Mouse (Mus musculus): ENCODE measurements at regions not wholly inside any gene's neighbourhood (a gene's known extent, or its start where the extent isn't known, plus 50 kb on each side); places are given as distances from the start of the nearest gene placed in this dataset.

DNA sequence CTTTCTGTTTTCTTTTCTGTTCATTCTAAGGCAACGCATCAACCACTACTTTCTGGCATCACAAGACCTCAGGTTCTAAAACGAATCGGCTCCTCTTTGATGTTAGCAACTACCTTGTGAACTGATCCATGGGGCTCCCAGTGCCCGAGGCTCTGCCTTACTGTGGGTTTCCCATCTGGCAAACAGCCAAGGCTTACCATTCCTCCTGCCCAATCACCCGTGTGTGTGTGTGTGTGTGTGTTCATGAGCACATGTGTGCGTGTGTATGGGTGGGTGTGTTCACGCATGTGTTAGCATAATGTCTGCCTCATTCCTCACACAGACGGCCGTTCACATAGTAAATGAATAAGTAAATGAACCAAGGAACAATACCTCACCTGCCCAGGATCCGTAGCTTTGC is 138.3 kb upstream of the Lpp start:
- DNase-seq, result peak; percentile 70

GRCm38 (mm10) chr16:24254590-24254989 is 138.7 kb upstream of the Lpp start:
- no peak for DNase-seq

- no peak for DNase-seq
Observed at GRCm38 (mm10) chr16:24254143-24254542, 139.2 kb upstream of the Lpp start.

GRCm38 (mm10) chr16:24247291-24247690 is 146.0 kb upstream of the Lpp start:
- DNase-seq, result no peak

DNA sequence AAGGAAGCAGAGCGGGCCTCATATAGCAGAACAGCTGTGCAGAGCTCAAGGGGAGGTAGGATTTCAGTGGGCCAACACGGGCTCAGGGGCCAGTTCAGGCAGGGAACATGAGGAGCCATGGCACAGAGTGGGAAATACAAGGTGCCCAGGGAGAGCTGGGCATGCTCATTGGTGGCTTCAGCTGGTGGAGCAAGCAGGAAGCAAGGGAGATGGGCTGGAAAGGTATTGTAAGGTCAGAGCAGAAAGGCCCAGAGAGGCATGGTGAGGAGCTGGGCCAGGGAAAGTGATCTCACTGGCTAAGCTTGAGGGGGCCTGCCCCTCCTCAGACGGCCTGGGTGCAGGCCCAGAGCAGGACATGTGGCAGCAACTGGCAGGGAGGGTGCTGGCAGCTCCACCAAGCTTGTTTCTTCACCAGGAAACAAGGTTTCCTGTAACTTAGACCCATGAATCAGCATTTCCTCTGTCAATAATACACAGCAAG is 155.2 kb upstream of the Lpp start:
- peak; percentile 56 for DNase-seq

DNA sequence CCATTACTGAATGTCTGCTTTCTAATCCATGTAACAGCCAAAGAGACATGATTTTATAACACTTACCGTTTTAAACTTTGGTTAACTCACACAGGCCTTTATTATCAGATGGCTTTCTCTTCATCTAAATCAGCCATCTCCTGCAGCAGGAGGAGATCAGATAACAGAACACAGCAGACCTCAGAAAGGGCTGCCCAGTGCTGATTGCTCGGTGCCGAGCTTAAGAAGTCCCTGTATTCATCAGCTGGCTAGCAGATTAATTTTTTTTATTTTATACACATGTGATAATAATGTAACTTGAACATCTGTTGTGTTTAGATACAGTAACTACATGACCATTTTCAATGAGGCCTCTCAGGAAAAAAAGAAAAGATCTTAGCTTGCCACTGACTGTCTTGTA is 155.9 kb upstream of the Lpp start:
- no peak for DNase-seq

DNA sequence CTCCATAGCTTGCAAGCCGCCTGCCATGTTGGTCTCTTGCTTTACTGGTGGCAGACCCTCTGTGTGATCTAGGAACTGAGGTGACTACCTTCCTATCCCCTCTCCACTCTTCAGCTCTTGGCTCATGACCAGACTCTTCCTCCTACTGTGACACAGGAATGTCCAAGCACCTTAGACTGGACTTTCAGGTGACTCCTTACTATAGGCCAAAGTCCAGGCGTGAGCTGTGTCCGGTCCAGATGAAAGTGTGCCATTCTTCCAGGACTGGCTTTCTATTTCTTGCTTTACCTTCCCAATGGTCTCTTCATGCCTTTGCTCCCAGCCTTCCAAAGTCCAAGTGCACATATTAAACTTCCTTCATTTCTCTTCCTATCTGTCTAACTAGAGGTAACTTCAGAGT is 156.3 kb upstream of the Lpp start:
- DNase-seq, result no peak

- no peak for DNase-seq
Observed at GRCm38 (mm10) chr16:24236511-24236910, 156.8 kb upstream of the Lpp start.

DNA sequence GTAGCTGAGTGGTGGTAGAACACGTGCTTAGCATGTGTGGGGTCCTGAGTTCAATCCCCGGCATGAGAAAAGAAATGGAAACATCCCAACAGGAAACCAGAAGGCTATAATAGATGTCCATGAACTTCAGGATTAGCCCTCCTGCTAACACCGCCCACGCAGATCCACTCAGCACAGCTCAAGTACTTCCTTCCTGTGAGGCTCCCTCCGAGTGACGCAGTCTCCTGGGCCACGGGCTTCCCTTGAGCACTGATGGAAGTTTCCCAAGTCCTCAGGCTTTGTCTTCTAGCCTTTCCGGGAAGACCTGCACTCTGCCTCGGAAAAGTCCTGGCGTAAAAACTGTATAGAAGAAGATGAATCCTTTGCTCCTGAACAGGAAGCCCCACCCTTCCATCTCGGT is 158.5 kb upstream of the Lpp start:
- peak; percentile 44 for DNase-seq

DNA sequence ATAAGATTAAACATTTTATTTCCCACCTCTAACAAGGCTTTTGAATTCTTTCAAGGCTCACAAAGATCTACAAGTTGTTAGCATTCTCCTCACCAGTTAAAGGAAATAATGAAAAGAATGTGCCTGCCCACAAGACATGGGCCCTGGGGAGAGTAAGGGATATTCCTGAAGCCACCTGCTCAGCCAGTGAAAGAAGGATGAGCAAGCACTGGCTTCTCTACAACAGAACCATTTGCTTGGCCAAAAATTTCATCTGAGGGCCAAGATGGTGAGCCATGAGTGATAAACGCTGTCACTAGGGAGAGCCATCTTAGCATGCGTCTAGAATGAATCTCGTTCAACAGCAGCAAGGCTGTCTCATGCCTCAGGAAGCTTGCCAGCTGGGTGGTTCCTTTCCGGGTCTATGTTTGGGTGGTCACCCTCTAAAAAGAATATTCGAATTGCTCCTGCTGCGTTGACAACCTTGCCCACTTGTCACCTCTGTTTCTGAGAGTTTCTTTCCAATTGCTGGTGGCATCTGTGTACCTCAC is 161.2 kb upstream of the Lpp start:
- no peak for DNase-seq

- DNase-seq, result peak; percentile 20
Observed at GRCm38 (mm10) chr16:24231506-24231905, 161.8 kb upstream of the Lpp start.

GRCm38 (mm10) chr16:24229002-24229607 is 164.2 kb upstream of the Lpp start:
- no peak for DNase-seq

DNA sequence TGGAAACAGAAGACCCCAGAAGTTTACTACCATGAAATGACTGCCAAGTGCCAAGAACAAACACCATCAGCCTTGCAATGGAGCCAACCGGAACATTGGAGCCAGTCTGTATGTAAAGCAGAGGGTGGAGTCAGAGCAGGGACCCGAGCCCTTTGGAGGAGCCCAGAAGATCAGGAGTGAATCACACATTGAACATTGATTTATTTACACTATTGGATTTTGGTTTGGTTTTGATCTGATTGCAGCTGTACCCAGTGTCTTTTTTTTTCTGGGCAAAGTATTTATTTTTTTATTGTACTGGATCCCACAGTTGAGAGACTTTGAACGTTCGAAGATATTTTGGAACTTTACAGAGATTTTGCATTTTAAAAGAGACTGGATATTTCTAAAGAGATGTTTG is 167.4 kb upstream of the Lpp start:
- DNase-seq, result no peak

GRCm38 (mm10) chr16:24225090-24225489 is 168.2 kb upstream of the Lpp start:
- DNase-seq, result no peak

DNA sequence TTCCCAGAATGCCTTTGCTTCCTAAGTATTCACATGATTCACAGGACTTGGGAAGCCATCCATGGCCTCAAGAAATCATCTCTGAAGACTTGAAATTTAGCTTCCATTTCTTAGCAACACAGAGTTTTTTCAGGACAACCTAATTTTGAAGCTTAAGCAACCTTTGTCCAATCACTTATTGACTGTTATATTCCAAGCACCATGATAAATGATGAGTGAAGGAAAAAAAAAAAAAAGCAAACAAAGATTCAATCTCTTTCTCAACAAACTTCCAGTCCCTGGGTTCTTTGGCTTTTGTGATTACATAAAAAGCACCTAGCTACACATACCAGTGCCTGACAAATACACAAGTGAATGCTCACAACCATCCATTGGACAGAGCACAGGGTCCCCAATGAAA is 169.4 kb upstream of the Lpp start:
- no peak for DNase-seq

GRCm38 (mm10) chr16:24223527-24223880 is 169.8 kb upstream of the Lpp start:
- DNase-seq, result no peak

DNA sequence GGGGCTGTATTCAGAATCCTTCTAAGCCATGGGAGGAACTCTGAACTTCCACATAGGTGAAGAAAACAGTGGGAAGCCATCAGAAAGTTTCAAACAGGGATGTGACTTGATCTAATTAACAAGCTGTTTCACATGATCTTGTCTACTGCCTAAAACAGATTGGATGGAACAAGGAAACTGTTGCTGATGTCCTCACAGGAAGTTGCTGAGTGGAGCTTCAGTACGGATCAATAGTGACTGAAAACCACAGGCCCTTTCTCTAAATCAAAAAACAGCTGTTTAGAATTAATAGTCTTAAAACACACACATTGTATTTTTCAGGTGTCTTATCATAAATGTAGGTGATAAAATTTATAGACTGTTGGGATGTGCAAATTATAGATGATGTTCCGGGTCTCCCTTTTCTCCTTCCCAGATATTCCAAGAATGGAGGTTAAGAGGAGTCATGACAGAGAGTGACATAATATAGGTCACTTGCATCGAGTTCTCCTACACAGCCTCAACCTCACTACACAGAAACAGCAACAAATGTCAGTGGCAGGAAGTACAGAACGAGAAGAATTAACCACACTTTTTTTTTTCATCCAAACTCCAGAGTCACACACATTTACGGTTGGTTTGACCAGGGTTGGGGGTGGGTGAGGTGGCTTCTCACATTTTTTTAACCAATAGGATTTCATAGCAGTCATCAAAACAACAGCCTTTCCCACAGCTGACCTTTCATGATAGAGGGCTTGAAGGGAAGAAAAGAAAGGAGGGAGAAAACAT is 170.4 kb upstream of the Lpp start:
- DNase-seq, result no peak

GRCm38 (mm10) chr16:24221992-24222391 is 171.3 kb upstream of the Lpp start:
- no peak for DNase-seq

GRCm38 (mm10) chr16:24220613-24221012 is 172.7 kb upstream of the Lpp start:
- DNase-seq, result no peak

- DNase-seq, result no peak
Observed at GRCm38 (mm10) chr16:24219691-24220090, 173.6 kb upstream of the Lpp start.

DNA sequence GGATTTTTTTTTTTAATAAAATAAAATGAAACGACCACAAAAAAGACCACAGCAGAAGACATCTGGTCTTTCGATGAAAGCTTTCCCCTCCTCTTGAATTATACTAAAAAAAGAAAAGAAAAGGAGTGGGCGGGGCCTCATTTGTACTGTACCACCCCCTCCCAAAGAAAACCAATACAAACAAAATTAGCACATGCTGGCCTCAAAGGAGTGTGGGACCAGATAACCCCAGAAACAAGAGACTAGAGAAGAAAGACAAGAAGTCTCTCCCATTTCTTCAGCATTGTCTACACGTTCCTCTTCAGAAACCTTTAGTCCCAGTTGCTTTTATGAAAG is 174.5 kb upstream of the Lpp start:
- no peak for DNase-seq

- no peak for DNase-seq
Observed at GRCm38 (mm10) chr16:24218162-24218849, 175.0 kb upstream of the Lpp start.

DNA sequence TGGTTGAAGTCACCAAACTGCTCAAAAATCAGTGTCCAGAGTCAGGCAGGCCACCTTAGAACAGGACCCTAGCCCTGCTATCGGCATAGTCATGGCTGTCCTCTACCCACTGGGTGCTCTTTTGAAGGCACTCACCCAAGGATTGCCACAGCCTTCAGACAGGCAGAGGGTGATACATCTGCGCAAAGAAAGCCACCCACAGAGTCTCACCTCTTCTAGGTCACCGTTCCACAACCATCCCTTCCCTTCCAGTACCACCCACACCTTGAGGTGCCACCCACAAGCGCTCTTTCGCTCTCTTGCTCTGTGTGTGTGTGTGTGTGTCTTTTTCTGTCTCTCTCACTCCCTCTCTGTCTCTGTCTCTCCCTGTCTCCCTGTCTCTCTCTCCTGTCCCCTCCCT is 176.5 kb upstream of the Lpp start:
- DNase-seq, result no peak

GRCm38 (mm10) chr16:24215353-24215752 is 178.0 kb upstream of the Lpp start:
- no peak for DNase-seq

Measured in kidney, postnatal 10 days (tissue).